Mouse (Mus musculus): ENCODE results near the gene Hist1h1e. TPM values are rescaled to one million over a fixed set of nuclear protein-coding genes. Genes with fewer than 3 reads are reported as not detected.

Gene Hist1h1e
- polyA plus RNA-seq, 1 experiment from 2014 or later: 28.5 TPM

Small RNAs within 50 kb of the gene (microRNA-seq; reads per million reads assigned to microRNA genes)
- gene Gm44359 (not detected), gene Gm44394 (not detected)

Other genes starting within 250 kb of the Hist1h1e start
- 13.6 and 14.2 TPM in 2 replicates for gene Abt1, start 198.7 kb downstream of the Hist1h1e start, polyA plus RNA-seq (2015; fragmentation: Nextera tagmentation; extraction: Ambion mirVana)
- 0.14 and 0.26 TPM in 2 replicates for gene Btn1a1, start 156.7 kb downstream of the Hist1h1e start, polyA plus RNA-seq (2015; fragmentation: Nextera tagmentation; extraction: Ambion mirVana)
- 0.16 and 0.21 TPM in 2 replicates for gene Btn2a2, start 133.7 kb downstream of the Hist1h1e start, polyA plus RNA-seq (2015; fragmentation: Nextera tagmentation; extraction: Ambion mirVana)
- 6.9 and 8.1 TPM in 2 replicates for gene Hist1h4h, start 91.5 kb downstream of the Hist1h1e start, polyA plus RNA-seq (2015; fragmentation: Nextera tagmentation; extraction: Ambion mirVana)
- gene Hist1h2af, start 88.7 kb downstream of the Hist1h1e start, polyA plus RNA-seq (2015; fragmentation: Nextera tagmentation; extraction: Ambion mirVana): 6.2 and 8.4 TPM in 2 replicates
- 9.5 and 10.8 TPM in 2 replicates for gene Hist1h3g, start 87.1 kb downstream of the Hist1h1e start, polyA plus RNA-seq (2015; fragmentation: Nextera tagmentation; extraction: Ambion mirVana)
- 1.4 TPM in 2 replicates for gene Hist1h2bh, start 79.2 kb downstream of the Hist1h1e start, polyA plus RNA-seq (2015; fragmentation: Nextera tagmentation; extraction: Ambion mirVana)
- gene Hist1h3f, start 78.5 kb downstream of the Hist1h1e start, polyA plus RNA-seq (2015; fragmentation: Nextera tagmentation; extraction: Ambion mirVana): 0.75 and 1.5 TPM in 2 replicates
- 1.7 and 2.1 TPM in 2 replicates for gene Hist1h4f, start 70.9 kb downstream of the Hist1h1e start, polyA plus RNA-seq (2015; fragmentation: Nextera tagmentation; extraction: Ambion mirVana)
- gene Hist1h1d, start 69.3 kb downstream of the Hist1h1e start, polyA plus RNA-seq (2015; fragmentation: Nextera tagmentation; extraction: Ambion mirVana): 0.78 and 0.86 TPM in 2 replicates
- gene Hist1h3e, start 60.2 kb downstream of the Hist1h1e start, polyA plus RNA-seq (2015; fragmentation: Nextera tagmentation; extraction: Ambion mirVana): 7.1 and 7.9 TPM in 2 replicates
- gene Hist1h2ae, start 51.3 kb downstream of the Hist1h1e start, polyA plus RNA-seq (2015; fragmentation: Nextera tagmentation; extraction: Ambion mirVana): 143 and 164 TPM in 2 replicates
- 14.5 and 17.7 TPM in 2 replicates for gene Hist1h2bg, start 51.2 kb downstream of the Hist1h1e start, polyA plus RNA-seq (2015; fragmentation: Nextera tagmentation; extraction: Ambion mirVana)
- 10.1 and 10.2 TPM in 2 replicates for gene Hist1h2bf, start 48.4 kb downstream of the Hist1h1e start, polyA plus RNA-seq (2015; fragmentation: Nextera tagmentation; extraction: Ambion mirVana)
- 3.1 and 4.6 TPM in 2 replicates for gene Hist1h2ad, start 48.2 kb downstream of the Hist1h1e start, polyA plus RNA-seq (2015; fragmentation: Nextera tagmentation; extraction: Ambion mirVana)
- gene Hist1h3d, start 46.8 kb downstream of the Hist1h1e start, polyA plus RNA-seq (2015; fragmentation: Nextera tagmentation; extraction: Ambion mirVana): 9.4 and 10.2 TPM in 2 replicates
- gene Hist1h4d, start 41.0 kb downstream of the Hist1h1e start, polyA plus RNA-seq (2015; fragmentation: Nextera tagmentation; extraction: Ambion mirVana): 160 and 177 TPM in 2 replicates
- 2.5 and 3.6 TPM in 2 replicates for gene Hist1h2be, start 1.4 kb downstream of the Hist1h1e start, polyA plus RNA-seq (2015; fragmentation: Nextera tagmentation; extraction: Ambion mirVana)
- 1.6 and 1.8 TPM in 2 replicates for gene Hist1h2ac, start 61.4 kb upstream of the Hist1h1e start, polyA plus RNA-seq (2015; fragmentation: Nextera tagmentation; extraction: Ambion mirVana)
- gene Hist1h2bc, start 61.6 kb upstream of the Hist1h1e start, polyA plus RNA-seq (2015; fragmentation: Nextera tagmentation; extraction: Ambion mirVana): 60.8 and 63.6 TPM in 2 replicates
- 0.22 and 0.35 TPM in 2 replicates for gene Hist1h1t, start 73.3 kb upstream of the Hist1h1e start, polyA plus RNA-seq (2015; fragmentation: Nextera tagmentation; extraction: Ambion mirVana)
- 8.2 and 9.4 TPM in 2 replicates for gene Hist1h4c, start 75.9 kb upstream of the Hist1h1e start, polyA plus RNA-seq (2015; fragmentation: Nextera tagmentation; extraction: Ambion mirVana)
- gene Hfe, start 88.3 kb upstream of the Hist1h1e start, polyA plus RNA-seq (2015; fragmentation: Nextera tagmentation; extraction: Ambion mirVana): 8.6 and 10.8 TPM in 2 replicates
- gene Hist1h1c, start 116.2 kb upstream of the Hist1h1e start, polyA plus RNA-seq (2015; fragmentation: Nextera tagmentation; extraction: Ambion mirVana): 36.2 and 37.0 TPM in 2 replicates
- 12.0 and 13.7 TPM in 2 replicates for gene Hist1h3c, start 123.0 kb upstream of the Hist1h1e start, polyA plus RNA-seq (2015; fragmentation: Nextera tagmentation; extraction: Ambion mirVana)
- gene Hist1h2bb, start 124.2 kb upstream of the Hist1h1e start, polyA plus RNA-seq (2015; fragmentation: Nextera tagmentation; extraction: Ambion mirVana): 3.2 and 4.1 TPM in 2 replicates
- 74.3 and 83.5 TPM in 2 replicates for gene Hist1h2ab, start 128.6 kb upstream of the Hist1h1e start, polyA plus RNA-seq (2015; fragmentation: Nextera tagmentation; extraction: Ambion mirVana)
- 12.0 and 18.6 TPM in 2 replicates for gene Hist1h3b, start 129.7 kb upstream of the Hist1h1e start, polyA plus RNA-seq (2015; fragmentation: Nextera tagmentation; extraction: Ambion mirVana)
- 5.8 and 7.5 TPM in 2 replicates for gene Hist1h4b, start 134.5 kb upstream of the Hist1h1e start, polyA plus RNA-seq (2015; fragmentation: Nextera tagmentation; extraction: Ambion mirVana)
- 0.69 TPM in 1 of 2 replicates, not detected in the other for gene Hist1h4a, start 138.7 kb upstream of the Hist1h1e start, polyA plus RNA-seq (2015; fragmentation: Nextera tagmentation; extraction: Ambion mirVana)
- 8.3 and 8.5 TPM in 2 replicates for gene Hist1h3a, start 139.8 kb upstream of the Hist1h1e start, polyA plus RNA-seq (2015; fragmentation: Nextera tagmentation; extraction: Ambion mirVana)
- 3.3 and 3.9 TPM in 2 replicates for gene Hist1h1a, start 141.1 kb upstream of the Hist1h1e start, polyA plus RNA-seq (2015; fragmentation: Nextera tagmentation; extraction: Ambion mirVana)
- not detected in 2 replicates for gene Trim38, start 147.4 kb upstream of the Hist1h1e start, polyA plus RNA-seq (2015; fragmentation: Nextera tagmentation; extraction: Ambion mirVana)
- not detected in 2 replicates for gene Slc17a2, start 184.4 kb upstream of the Hist1h1e start, polyA plus RNA-seq (2015; fragmentation: Nextera tagmentation; extraction: Ambion mirVana)
- not detected in 2 replicates for gene Slc17a3, start 216.9 kb upstream of the Hist1h1e start, polyA plus RNA-seq (2015; fragmentation: Nextera tagmentation; extraction: Ambion mirVana)
- 0.15 TPM in 1 of 2 replicates, not detected in the other for gene Slc17a1, start 245.2 kb upstream of the Hist1h1e start, polyA plus RNA-seq (2015; fragmentation: Nextera tagmentation; extraction: Ambion mirVana)